Mouse (Mus musculus): ENCODE data around the gene Mrps9. TPM values are rescaled to one million over a fixed set of nuclear protein-coding genes. Genes with fewer than 3 reads are reported as not detected.

Mrps9 gene
- polyA plus RNA-seq, 1 experiment from 2014 or later = 34.3 TPM

DNA sequence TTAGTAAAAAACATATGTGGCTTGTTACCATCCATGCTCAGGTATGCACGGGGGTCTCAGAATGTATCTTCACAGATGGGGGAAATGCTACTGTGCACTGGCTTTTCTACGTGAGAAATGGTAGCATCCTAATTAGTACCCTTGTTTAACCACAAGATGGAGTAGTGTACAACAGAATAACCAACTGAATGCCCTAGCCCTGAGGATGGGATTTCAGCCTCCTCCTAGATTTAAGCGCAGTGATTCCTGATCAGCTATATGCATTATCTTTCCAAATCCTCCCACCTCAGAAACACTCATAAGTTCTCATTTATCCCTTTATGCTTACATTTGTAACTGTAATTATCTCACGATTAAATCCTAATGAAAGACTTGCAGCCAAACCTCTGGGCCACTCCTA is 64.0 kb downstream of the Mrps9 start:
- no peak overlapping the region for H3K27ac ChIP-seq
- H3K9me3 ChIP-seq = no peaks in the 10 kb centered on the region
- no peaks in the 10 kb centered on the region; the same call in 1 of the 2 replicates for H3K4me1 ChIP-seq (replicated peaks)
- no peak overlapping the region for H3K9ac ChIP-seq
- H3K4me3 ChIP-seq = no peak overlapping the region
- H3K4me2 ChIP-seq = no peak overlapping the region
- no peaks in the 10 kb centered on the region for H3K27me3 ChIP-seq
- ATAC-seq (ENCODE audit: low FRiP score) = peak; percentile 81
- no peaks in the 10 kb centered on the region for H3K36me3 ChIP-seq
- WGBS = 15% methylated on average over 4 of the region's 4 CpGs

DNA sequence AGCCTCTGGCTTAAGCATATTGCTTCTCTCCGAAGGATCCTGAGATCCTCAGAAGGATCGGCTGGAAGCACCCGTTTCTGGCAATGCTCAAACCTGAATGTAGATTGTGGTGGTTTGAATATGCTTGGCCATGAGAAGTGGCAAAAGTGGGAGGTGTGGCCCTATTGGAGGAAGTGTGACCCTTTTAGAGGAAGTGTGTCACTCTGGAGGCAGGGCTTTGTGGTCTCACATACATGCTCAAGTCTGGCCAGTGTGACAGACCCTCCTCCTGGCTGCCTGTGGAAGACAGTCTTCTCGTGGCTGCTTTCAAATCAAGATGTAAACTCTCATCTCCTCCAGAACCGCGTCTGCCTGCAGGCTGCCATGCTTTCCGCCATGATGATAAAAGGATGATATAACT is 65.7 kb downstream of the Mrps9 start:
- H3K9me3 ChIP-seq = no peaks in the 10 kb centered on the region
- WGBS = 84% methylated on average over 7 of the region's 7 CpGs
- no peak overlapping the region for H3K9ac ChIP-seq
- no peak overlapping the region for H3K27ac ChIP-seq
- no peaks in the 10 kb centered on the region for H3K27me3 ChIP-seq
- no peak for ATAC-seq (ENCODE audit: low FRiP score)
- H3K4me3 ChIP-seq = no peak overlapping the region
- no peaks in the 10 kb centered on the region for H3K4me1 ChIP-seq (replicated peaks)
- H3K4me2 ChIP-seq = no peak overlapping the region
- H3K36me3 ChIP-seq = no peaks in the 10 kb centered on the region

DNA sequence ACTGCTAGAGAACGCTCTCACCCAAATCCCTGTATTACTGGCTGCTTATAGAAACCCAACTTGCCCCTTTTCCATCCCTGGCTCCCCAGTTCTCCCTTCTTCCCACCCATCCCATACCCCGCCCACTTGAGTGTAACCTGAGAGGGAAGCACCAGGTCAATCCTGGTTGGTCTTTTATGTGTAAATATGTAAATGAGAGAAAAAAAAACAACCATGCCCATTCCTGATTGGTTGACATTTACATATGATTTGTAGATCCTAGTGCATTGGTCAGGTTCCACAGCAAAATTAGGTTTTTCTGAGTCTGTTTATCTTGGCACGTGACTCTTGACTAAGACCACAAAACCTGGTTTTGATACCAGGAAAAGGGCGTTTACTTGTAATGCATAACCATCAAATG is 66.9 kb downstream of the Mrps9 start:
- no peaks in the 10 kb centered on the region for H3K4me1 ChIP-seq (replicated peaks)
- no peak overlapping the region for H3K9ac ChIP-seq
- H3K4me3 ChIP-seq = no peak overlapping the region
- 15% methylated on average over 4 of the region's 4 CpGs for WGBS
- no peaks in the 10 kb centered on the region for H3K36me3 ChIP-seq
- no peaks in the 10 kb centered on the region for H3K9me3 ChIP-seq
- ATAC-seq (ENCODE audit: low FRiP score) = no peak
- H3K27ac ChIP-seq = no peak overlapping the region
- H3K4me2 ChIP-seq = no peak overlapping the region
- no peaks in the 10 kb centered on the region for H3K27me3 ChIP-seq

DNA sequence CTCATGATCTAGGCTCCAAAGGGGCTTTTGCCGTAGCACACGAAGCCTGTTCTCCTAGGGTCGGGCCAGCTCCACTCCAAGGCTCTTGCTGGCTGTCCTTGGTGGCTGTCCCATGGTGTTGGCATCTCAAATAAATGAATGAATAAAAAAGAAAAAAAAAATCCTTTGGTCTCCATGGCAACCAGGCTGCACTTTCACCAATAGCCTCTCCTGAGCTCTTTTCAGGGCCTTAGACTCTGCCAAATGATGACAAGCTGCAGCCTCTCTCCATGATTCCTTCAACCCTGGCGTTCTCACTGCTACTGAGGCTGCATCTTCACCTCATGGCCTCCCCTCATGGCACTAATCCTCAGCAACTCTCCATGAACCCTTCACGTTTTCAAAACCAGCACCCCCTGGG is 72.9 kb downstream of the Mrps9 start:
- no peak for ATAC-seq (ENCODE audit: low FRiP score)
- no peaks in the 10 kb centered on the region for H3K36me3 ChIP-seq
- 39% methylated on average over 5 of the region's 5 CpGs for WGBS
- peaks cover 6% of the 10 kb centered on the region; the same call in 1 of the 2 replicates for H3K4me1 ChIP-seq (replicated peaks)
- no peaks in the 10 kb centered on the region for H3K27me3 ChIP-seq
- no peaks in the 10 kb centered on the region for H3K9me3 ChIP-seq
- H3K27ac ChIP-seq = no peak overlapping the region
- H3K9ac ChIP-seq = no peak overlapping the region
- H3K4me3 ChIP-seq = no peak overlapping the region
- no peak overlapping the region for H3K4me2 ChIP-seq

DNA sequence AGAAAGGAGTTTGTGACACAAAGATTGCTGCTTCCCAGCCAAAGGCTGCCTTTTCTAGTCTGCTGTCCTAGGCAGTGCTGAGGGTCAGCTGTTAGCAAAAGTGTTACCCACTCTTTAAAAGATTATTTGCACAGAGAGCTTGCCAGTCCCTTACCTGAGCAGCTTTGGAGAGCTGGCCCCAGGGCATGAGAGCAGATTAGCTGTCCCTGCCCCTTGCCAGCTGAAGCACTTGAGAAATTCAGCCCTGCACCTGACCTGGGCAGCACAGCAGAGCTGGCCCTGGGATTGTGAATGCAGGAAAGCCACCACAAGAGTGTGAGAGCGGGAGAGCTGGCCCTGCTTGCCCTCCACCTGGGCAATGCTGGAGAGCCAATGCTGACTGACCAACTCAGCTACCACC is 82.6 kb downstream of the Mrps9 start:
- ATAC-seq (ENCODE audit: low FRiP score) = no peak

DNA sequence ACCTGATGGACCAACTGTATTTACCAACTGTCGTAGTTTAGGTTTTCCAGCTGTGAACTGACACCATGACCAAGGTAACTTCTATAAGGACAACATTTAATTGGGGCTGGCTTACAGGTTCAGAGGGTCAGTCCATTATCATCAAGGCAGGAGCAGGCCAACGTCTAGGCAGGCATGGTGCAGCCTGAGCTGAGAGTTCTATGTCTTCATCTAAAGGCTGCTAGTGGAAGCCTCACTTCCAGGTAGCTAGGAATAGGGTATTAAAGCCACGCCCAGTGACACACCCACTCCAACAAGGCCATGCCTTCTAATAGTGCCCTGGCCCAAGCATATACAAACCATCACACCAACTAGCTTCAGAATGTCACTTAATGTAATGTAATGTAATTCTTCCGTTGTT is 97.5 kb downstream of the Mrps9 start:
- Histone ChIP-seq H3K27me3 (no peaks in the 10 kb centered on the region), H3K36me3 (no peaks in the 10 kb centered on the region), H3K4me3 (no peak overlapping the region), H3K9ac (no peak overlapping the region), H3K4me1 (replicated peaks) (peaks cover 4% of the 10 kb centered on the region; the same call in 1 of the 2 replicates), H3K27ac (no peak overlapping the region), H3K4me2 (no peak overlapping the region), H3K9me3 (no peaks in the 10 kb centered on the region)
- 88% methylated on average over 4 of the region's 4 CpGs for WGBS
- ATAC-seq (ENCODE audit: low FRiP score) = no peak

More for the DNA sequence above, 82.6 kb downstream of the Mrps9 start:
- Histone ChIP-seq H3K27ac (no peak overlapping the region), H3K27me3 (no peaks in the 10 kb centered on the region), H3K9me3 (no peaks in the 10 kb centered on the region), H3K4me3 (no peak overlapping the region), H3K9ac (no peak overlapping the region), H3K4me2 (no peak overlapping the region), H3K36me3 (no peaks in the 10 kb centered on the region), H3K4me1 (replicated peaks) (no peaks in the 10 kb centered on the region)
- WGBS = 89% methylated on average over 1 of the region's 1 CpGs

DNA sequence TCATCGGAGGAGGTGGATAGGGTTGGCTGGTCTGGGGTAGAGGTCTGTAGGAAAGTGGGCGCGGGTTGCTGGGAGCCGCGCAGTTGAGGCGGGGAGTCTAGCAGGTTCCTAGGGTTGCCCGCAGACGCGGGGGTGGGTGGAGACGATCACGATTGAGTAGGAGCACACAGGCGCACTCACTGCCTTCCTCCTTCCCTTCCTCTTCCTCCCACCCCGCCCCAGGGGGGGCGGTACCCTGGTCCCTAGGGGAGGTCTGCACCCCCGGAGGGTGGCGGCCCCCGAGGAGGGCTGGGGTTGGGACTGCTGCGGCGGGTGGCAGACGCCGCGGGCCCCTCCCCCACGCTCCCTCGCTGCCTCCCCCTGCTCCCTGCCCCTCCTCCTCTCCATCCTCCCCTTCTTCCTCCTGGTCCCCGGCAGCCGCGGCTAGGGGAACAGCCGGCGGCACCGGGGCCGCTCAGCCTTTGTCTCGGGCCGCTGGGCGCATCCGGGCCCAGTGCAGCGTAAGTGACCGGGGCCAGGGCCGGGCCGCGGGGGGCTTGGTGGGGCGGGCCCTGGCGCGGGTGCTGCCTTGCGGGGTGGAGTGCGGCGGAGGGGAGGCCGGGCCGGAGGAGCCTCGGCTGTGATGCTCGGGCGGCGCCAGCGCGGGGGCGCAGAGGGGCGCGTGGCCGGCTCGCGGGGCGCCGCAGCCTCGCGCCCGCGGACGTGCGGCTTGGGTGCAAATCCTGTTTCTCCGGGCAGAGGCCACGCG is 101.9 kb downstream of the Mrps9 start, which contains the start of gene Gpr45:
Gene Gpr45, plus strand, starts transcription at position 139 of the 748 bp plus-strand sequence.
- ATAC-seq (ENCODE audit: low FRiP score) = peak; percentile 92
- WGBS = 2% methylated on average over 34 of the region's 71 CpGs
- no peaks in the 10 kb centered on the region for H3K27me3 ChIP-seq

DNA sequence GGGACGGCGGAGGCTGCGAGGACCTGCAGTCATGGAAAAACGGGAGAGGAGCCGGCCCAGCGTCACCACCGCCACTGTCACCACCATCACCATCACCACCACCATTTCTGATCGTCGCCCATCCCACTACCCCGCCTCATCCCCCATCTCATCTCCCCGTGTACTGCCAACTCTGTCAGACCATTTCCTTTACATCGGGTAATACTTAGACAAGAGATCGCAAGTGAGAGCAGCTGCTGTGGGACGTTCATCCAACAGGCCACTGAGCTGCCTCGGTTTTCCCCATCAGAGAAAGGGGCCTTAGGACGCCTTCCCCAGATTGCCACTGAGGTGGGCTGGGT is 102.4 kb downstream of the Mrps9 start:
- 1% methylated on average over 13 of the region's 16 CpGs for WGBS
- peak; percentile 64 for ATAC-seq (ENCODE audit: low FRiP score)
- H3K9ac ChIP-seq = peak overlapping the region; percentile 97

More for the DNA sequence above, 101.9 kb downstream of the Mrps9 start, which contains the start of gene Gpr45:
- Histone ChIP-seq H3K4me1 (replicated peaks) (peaks cover 17% of the 10 kb centered on the region), H3K9ac (peak within 1 kb of the TSS; percentile 97), H3K4me3 (peak within 1 kb of the TSS; percentile 85), H3K27ac (peak within 1 kb of the TSS; percentile 94), H3K36me3 (no peaks in the 10 kb centered on the region), H3K4me2 (peak within 1 kb of the TSS; percentile 75), H3K9me3 (no peaks in the 10 kb centered on the region)

More for the DNA sequence above, 102.4 kb downstream of the Mrps9 start:
- H3K4me3 ChIP-seq = peak overlapping the region; percentile 85
- no peaks in the 10 kb centered on the region for H3K36me3 ChIP-seq
- H3K4me2 ChIP-seq = peak overlapping the region; percentile 75
- H3K9me3 ChIP-seq = no peaks in the 10 kb centered on the region
- peak overlapping the region; percentile 94 for H3K27ac ChIP-seq
- peaks cover 18% of the 10 kb centered on the region for H3K4me1 ChIP-seq (replicated peaks)
- H3K27me3 ChIP-seq = no peaks in the 10 kb centered on the region

Other genes with a start within 250 kb of the Mrps9 start
- 17.4 and 18.2 TPM in 2 replicates for gene Pou3f3, start 155.5 kb upstream of the Mrps9 start, polyA plus RNA-seq (2015; fragmentation: Nextera tagmentation; extraction: Ambion mirVana)
- 16.6 and 16.8 TPM in 2 replicates for gene Gpr45, start 101.6 kb downstream of the Mrps9 start, polyA plus RNA-seq (2015; fragmentation: Nextera tagmentation; extraction: Ambion mirVana)
- 16.0 and 16.4 TPM in 2 replicates for gene Tgfbrap1, start 247.4 kb downstream of the Mrps9 start, polyA plus RNA-seq (2015; fragmentation: Nextera tagmentation; extraction: Ambion mirVana)
- 48.0 and 48.3 TPM in 2 replicates for gene AI597479, start 247.5 kb downstream of the Mrps9 start, polyA plus RNA-seq (2015; fragmentation: Nextera tagmentation; extraction: Ambion mirVana)

All from hindbrain, embryonic 13.5 days (tissue).